Mouse (Mus musculus) urinary bladder, postnatal 14 days (tissue): Measurements from ENCODE around the gene Snx8.

Experiments used
- DNase-seq: peaks from one replicate; pipeline ENCODE4 v3.0.0; 2021; ENCODE audit warnings: low spot score

Snx8 gene

GRCm38 (mm10) chr5:140388588-140389576 lies at the start of gene Snx8:
Gene Snx8 (minus strand): TSS chr5:140389262.
- DNase-seq: peak; percentile 99

DNA sequence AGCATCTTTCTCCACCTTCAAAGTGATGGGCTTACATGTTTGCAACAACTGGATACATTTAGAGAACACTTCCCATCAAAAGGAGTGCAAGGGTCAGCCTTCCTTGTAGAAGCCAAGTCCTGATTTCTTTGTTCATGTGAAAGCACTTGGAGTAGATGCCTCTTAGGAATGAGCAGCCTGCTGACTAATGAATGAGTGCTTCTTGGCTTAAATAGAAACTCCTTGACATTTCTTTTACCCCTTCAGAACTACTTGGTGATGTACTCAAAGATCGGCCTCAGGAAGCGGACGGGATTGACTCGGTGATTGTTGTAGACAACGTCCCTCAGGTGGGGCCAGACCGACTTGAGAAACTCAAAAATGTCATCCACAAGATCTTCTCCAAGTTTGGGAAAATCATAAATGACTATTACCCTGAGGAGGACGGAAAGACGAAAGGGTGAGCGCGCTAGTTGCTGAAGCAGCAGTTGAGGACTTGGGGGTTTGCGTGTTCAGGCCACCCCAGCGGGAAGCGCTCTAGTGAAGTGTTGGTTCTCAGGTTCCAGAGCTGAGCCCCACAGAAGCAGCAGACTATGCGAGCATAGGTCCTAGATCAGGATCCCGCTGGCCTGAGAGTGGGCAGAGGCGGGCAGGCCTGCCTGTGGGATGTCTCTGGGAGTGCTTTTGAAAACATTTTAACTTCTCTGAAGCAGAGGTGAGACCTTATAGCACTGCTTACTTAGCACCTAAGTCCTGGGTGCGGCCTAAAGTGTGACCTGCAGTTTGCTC lies 36.1 kb upstream of the Snx8 start:
- no peak for DNase-seq

DNA sequence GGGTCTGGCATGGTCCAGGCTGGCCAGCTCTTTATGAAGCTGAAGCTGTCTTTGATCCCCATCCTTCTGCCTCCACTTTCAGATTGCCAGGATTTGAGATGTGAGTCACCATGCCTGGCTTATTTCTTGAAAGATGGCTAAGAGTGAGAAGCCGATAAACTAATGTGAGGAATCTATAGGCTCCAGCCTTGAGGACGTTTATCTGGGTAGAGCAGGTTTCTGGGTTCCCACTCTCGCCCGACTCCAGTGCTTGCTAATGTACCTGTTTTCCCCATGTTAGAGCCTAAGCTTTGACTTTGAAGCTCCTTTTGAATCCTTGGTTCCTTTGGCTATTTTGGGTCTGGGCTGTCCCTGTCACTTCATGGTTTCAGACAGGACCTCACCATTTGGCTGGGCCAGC lies 31.6 kb upstream of the Snx8 start:
- no peak for DNase-seq

DNA sequence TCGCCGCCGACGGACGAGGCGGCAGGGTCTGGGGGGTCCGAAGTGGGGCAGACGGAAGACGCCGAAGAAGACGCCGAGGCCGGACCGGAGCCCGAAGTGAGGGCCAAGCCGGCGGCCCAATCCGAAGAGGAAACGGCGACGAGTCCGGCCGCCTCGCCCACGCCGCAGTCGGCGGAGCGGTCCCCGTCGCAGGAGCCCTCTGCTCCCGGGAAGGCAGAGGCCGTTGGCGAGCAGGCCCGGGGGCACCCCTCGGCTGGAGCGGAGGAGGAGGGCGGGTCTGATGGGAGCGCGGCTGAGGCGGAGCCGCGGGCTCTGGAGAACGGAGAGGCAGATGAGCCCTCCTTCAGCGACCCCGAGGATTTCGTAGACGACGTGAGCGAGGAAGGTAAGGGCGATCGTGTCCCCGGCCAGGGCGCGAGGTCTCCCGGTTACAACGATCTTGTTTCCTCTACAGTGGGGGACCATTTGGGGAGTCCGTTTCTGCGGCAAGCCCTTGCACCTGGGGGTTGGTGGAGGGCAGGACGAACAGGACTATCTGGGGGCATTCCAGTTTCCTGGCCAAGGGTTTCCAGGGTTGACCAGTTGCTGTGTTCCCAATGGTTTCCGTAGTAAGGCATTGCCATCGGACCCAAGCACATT lies 30.5 kb upstream of the Snx8 start:
- DNase-seq: peak; percentile 36

- peak; percentile 88 for DNase-seq
Observed at GRCm38 (mm10) chr5:140418489-140419441, 29.7 kb upstream of the Snx8 start, which contains the start of gene Eif3b. Gene Eif3b (plus strand): TSS chr5:140419328.

DNA sequence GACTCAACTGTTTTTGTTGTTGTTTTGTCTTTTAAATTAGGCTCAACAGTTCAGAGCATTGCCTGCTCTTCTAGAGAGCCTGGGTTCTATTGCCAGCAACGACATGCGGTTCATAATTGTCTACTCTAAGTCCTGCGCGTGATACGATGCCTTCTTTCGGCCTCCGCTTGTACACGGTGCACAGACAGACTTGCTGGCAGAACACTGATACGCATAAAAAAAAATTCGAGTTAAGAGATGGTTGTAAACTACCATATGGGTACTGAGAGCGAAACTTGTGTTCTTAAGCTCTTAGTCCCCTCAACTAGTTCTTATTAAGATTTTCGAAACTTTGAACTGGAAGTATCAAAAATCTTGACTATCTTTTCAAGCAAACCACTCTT lies 29.0 kb upstream of the Snx8 start:
- no peak for DNase-seq

GRCm38 (mm10) chr5:140414647-140415046 lies 25.6 kb upstream of the Snx8 start:
- no peak for DNase-seq

- DNase-seq: peak; percentile 68
Observed at GRCm38 (mm10) chr5:140411339-140411738, 22.3 kb upstream of the Snx8 start.

GRCm38 (mm10) chr5:140408801-140409200 lies 19.7 kb upstream of the Snx8 start:
- no peak for DNase-seq

DNA sequence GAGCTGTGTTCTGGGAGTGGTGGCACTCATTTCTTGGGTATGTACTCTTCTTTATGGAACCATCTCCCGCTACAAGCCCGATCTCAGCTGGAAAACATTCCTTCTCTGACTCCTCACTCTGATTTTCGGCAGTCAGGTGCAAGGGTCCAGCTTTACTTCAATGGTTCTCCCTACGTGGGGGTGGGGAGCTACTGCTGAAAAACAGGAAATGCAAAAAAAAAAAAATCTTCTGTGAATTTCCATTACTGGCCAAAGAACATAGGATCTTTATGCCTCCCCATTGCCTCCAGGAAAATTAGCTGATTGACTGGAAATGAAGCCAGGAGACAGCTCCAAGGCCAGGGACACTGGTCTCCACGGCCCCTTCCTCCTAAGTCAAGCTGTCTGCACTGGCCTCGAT lies 17.6 kb upstream of the Snx8 start:
- no peak for DNase-seq

- no peak for DNase-seq
Observed at GRCm38 (mm10) chr5:140405126-140405525, 16.1 kb upstream of the Snx8 start.

DNA sequence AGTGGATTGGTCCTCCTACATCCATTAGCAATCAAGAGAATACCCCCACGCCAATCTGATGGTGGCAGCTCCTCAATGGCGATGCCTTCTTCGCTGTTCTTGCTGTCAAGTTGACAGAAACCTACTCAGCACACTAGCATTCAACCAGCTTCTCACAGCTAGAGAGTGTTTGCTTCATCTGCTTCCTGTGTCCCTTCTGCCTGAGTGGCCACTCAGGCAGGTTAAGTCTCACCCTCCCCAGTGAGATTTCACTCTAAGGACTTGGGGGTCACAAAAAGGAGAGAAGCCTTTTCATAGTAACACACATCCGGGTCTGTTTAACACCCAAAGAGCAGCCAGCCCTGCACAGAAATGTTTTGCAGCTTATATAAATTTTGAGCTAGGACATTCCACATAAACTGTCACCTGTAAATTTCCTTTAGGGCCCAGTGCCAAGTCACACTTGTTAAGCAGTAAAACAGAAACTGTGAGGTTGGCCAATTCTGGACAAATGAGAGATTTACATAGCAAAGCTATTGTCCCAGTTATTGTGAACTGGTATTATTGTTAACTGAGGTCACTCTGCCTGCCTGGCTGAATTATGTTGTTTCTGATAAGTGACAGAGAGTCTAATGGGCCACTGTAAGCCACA lies 13.7 kb upstream of the Snx8 start:
- DNase-seq: no peak

- peak; percentile 40 for DNase-seq
Observed at GRCm38 (mm10) chr5:140396166-140396940, 7.3 kb upstream of the Snx8 start.

DNA sequence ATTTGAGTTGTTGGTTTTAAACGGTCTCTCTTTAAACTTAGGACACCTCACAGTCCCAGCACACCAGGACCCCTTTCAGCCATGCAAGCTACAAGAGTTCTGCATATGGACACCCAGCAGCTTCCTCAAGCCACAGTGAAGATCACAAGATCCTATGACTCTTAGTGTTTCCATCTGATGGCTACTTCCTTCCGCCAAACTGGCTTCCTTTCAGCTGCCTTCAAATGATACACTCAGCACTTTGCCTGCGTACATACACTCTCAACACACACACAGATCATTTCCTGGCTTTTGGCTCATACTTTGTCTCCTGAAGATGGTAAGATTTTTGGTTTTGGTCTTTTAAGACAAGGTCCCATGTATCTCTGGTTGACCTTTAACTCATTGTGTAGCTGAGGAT lies 3.6 kb upstream of the Snx8 start:
- no peak for DNase-seq

DNA sequence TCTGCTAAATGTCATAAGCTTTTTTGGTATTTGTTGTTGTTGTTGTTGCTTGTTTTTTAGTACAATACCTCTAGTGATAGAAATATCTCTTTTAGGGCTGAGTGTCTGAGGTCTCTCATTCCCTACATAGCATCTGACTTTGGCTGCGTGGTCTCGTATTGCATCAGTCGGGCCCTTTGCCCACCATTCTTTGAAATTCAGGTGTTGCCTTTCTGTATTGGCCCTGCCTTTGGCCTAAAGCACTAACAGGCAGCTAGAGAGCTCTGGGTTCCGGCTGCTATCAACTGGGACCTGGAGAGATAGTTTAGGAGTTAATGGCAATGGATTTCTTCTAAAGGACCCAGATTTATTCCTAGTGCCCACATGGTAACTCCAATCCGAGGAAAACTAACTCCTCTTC lies 2.9 kb upstream of the Snx8 start:
- no peak for DNase-seq

GRCm38 (mm10) chr5:140391435-140391834 lies 2.4 kb upstream of the Snx8 start:
- no peak for DNase-seq

GRCm38 (mm10) chr5:140389647-140390046 lies 585 bp upstream of the Snx8 start:
- no peak for DNase-seq

DNA sequence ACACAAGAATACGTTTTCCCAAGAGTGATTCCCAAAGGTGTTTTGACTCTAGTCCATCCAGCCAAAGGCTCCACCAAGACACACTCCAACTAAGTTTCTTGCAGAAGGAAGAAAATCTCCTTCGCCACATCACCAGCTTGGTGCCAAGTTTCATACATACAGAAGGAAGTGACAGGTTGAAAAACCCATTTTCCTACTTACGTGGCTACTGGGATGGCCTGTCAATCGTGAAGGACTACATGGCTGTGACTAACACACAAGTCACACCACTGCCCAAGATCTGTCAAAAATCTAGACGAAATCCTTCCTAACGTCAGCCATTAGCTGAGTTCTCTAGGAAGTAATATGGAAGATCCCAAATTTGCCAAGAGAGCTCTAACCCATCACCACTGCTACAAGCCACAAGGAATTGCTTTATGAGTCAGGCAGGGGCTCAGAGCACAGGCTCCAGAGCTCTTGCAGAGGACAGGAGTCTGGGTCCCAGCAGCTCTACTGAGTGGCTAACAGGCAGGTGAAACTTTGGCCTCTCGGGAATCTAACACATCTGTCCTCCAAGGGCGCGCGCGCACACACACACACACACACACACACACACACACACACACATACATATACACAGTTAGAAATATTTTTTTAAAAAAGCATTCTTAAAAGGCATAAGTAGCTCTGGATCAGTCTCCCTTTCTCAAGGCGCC lies 1.1 kb downstream of the Snx8 start:
- DNase-seq: no peak

GRCm38 (mm10) chr5:140387236-140387635 lies 1.8 kb downstream of the Snx8 start:
- DNase-seq: no peak
